Mouse (Mus musculus) neutrophil, adult 59 days (primary cell): Measurements from ENCODE around the gene Cx3cl1. TPM values are rescaled to one million over a fixed set of nuclear protein-coding genes. Genes with fewer than 3 reads are reported as not detected.

Experiments used
- total RNA-seq, 2 experiments: library from RNA; stranded (reverse); gene quantifications; 1 replicate in 1 of 2; 2 replicates in 1 of 2; pipeline ENCODE4 v1.2.4; 2023

Gene Cx3cl1
- not detected for total RNA-seq

DNA sequence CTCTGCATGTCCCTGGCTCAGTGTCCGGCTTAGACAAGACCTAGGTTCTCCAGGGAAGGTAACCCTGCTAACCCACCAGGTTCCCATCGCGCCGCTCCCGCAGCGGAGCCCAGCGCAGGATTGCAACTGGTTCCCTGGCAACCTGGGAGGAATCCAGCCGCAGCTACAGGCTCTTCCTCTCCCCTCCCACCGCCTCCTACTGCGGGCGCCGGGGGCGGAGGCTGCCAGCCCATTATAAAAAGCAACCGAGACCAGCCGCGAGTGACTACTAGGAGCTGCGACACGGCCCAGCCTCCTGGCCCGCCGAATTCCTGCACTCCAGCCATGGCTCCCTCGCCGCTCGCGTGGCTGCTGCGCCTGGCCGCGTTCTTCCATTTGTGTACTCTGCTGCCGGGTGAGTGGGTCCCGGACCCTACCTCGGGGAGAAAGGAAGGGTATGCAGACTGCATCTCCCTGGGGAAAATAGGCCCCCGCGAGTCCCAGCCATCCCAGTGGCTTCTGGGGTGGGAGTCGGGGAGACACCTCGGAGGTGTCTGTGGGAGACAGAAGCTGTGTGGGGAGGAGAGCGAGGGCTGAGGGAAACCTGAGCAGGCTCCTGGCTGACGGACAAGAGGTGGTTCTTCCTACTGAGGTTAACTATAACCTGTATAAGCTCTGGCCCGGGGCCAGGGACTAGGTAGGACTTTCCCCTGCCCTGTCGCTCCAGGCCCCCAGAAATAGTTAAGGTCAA lies at the start of gene Cx3cl1:
TSS of gene Cx3cl1 (plus strand) at position 69 of the 730 bp plus-strand sequence.

DNA sequence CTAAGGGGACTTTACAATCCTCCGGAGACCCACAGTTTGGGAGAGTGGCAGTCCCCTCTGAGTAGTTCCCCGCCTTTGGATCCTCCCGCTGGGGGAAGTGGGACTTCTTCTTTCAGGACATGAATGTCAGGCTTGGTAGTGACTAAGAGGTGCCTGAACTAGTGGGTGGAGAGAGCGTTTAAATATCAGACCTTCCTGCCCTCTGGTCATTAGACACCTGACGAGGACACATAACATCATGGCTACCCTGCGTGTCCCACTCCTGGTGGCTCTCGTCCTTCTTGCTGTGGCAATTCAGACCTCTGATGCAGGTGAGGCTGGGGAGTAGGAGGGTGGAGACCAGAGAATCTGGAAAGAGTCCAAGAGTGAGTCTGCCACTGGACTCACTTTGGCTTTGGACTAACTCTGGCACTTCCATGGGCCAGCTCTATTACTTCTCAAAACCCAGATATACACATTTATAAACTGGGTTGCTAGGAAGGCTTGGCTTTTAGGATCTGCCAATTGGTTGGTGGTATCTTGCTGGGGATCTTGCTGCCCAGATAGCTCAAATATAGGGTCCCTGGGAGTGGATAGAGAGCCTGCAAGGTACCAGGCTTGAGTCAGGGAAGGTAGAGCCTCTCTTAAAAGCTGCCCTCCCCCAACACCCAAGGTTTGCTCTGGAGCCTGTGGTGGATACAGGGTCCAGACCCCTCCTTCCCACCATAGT lies 26.2 kb upstream of the Cx3cl1 start, which contains the start of gene Ccl22:
TSS of gene Ccl22 (plus strand) at position 115 of the 709 bp plus-strand sequence.

GRCm38 (mm10) chr8:94810153-94810552 lies 38.3 kb downstream of the Cx3cl1 start, which contains the start of gene Ccl17:
Ccl17 (plus strand) TSS chr8:94810453.

Other genes starting within 250 kb of the Cx3cl1 start
- 100 to 1,000 TPM; 114 to 142 TPM for gene Cpne2, start 239.0 kb upstream of the Cx3cl1 start, total RNA-seq
- gene Rspry1, start 170.1 kb upstream of the Cx3cl1 start, total RNA-seq = 10 to 100 TPM; 25.3 to 26.4 TPM
- 10 to 100 TPM; 30.1 to 31.7 TPM for gene Fam192a, start 170.0 kb upstream of the Cx3cl1 start, total RNA-seq
- gene Arl2bp, start 105.4 kb upstream of the Cx3cl1 start, total RNA-seq = 10 to 100 TPM; 73.3 to 79.2 TPM
- gene Pllp, start 75.7 kb upstream of the Cx3cl1 start, total RNA-seq = not detected
- gene Ccl22, start 26.4 kb upstream of the Cx3cl1 start, total RNA-seq = not detected
- gene Ccl17, start 38.4 kb downstream of the Cx3cl1 start, total RNA-seq = not detected
- gene Coq9, start 66.3 kb downstream of the Cx3cl1 start, total RNA-seq = 10 to 100 TPM; 21.0 to 27.6 TPM
- 10 to 100 TPM; 36.3 to 51.7 TPM for gene Ciapin1, start 66.3 kb downstream of the Cx3cl1 start, total RNA-seq
- 10 to 100 TPM; 39.0 to 47.2 TPM for gene Polr2c, start 85.4 kb downstream of the Cx3cl1 start, total RNA-seq
- gene Dok4, start 104.3 kb downstream of the Cx3cl1 start, total RNA-seq = 1 to 10 TPM in 1 of 2 experiments, under 1 TPM in 1; 0.98 to 1.5 TPM
- 1 to 10 TPM; 4.3 to 6.6 TPM for gene Ccdc102a, start 146.1 kb downstream of the Cx3cl1 start, total RNA-seq
- gene Adgrg5, start 151.7 kb downstream of the Cx3cl1 start, total RNA-seq = 10 to 100 TPM; 15.3 to 17.1 TPM
- 10 to 100 TPM; 12.6 to 15.6 TPM for gene Adgrg1, start 202.7 kb downstream of the Cx3cl1 start, total RNA-seq
- 100 to 1,000 TPM; 128 to 166 TPM for gene Adgrg3, start 245.7 kb downstream of the Cx3cl1 start, total RNA-seq